Mouse (Mus musculus): ENCODE measurements at regions not wholly inside any gene's neighbourhood (a gene's known extent, or its start where the extent isn't known, plus 50 kb on each side); places are given as distances from the start of the nearest gene placed in this dataset.

DNA sequence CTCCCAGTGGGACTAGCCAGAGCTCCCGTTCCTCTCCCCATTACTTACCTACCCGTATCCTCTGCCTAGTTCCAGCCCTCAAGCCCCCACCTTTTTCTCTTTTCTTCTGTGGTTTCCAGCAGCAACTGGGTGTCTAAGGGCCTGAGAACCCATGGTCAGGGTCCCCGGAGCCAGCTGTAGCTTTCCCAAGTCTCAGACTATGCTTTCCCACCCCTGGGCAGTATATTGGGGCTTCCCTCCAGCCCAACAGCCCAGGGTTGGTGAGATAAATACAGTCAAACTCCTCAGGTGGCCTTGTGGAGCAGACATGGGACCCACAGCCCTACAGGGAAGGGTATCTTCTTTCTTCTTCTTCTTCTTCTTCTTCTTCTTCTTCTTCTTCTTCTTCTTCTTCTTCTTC lies 59.4 kb upstream of the Nova1 start:
- intact Hi-C loops (cut with DNase I), result no loop called here
- no peak for DNase-seq (ENCODE audit: low spot score)

DNA sequence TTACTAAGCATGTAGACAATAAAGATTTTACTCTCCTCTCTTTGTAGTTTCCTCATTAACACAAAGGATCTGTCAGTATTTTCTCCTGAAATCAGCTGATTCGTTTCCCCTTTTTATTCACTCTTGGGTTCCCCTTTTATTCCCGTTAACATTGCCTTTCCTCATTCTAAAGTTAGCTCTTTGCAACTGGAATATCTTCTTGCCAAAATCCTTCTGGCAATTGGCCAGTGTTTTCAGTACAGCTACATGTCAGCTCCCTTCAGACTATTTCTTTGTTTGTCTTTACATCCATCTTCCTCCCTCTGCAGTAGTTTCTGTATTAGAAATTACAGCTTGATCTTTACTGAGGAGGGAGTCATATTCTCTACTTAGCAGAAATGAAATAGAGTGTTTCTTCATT lies 51.4 kb upstream of the Nova1 start:
- no peak for DNase-seq (ENCODE audit: low spot score)
- intact Hi-C loops (cut with DNase I), result no loop called here

Data from heart, postnatal 25 days (tissue).